Mouse (Mus musculus): ENCODE measurements around the gene Clcf1. TPM values are rescaled to one million over a fixed set of nuclear protein-coding genes. Genes with fewer than 3 reads are reported as not detected.
A peak's percentile ranks its signal among the peaks of the same experiment; 100 is the strongest.

The Clcf1 gene
- polyA plus RNA-seq, 1 experiment: not detected

GRCm38 (mm10) chr19:4191528-4192250 is 22.3 kb upstream of the Clcf1 start, which contains the start of gene Ppp1ca:
TSS of gene Ppp1ca (plus strand) at chr19:4192065.
- Histone ChIP-seq H3K9me3 (ENCODE audit: control insufficient read depth, low read length) (no peaks in the 10 kb centered on the region), H3K4me1 (ENCODE audit: control insufficient read depth) (peaks cover 49% of the 10 kb centered on the region)

GRCm38 (mm10) chr19:4192251-4192985 is 21.6 kb upstream of the Clcf1 start:
- TF ChIP-seq GATA1 (IDR thresholded peaks at IDR 0.05; ENCODE audit: low read length): no peak
- no peak for TF ChIP-seq TAL1 (IDR thresholded peaks at IDR 0.05; ENCODE audit: low read length)
- Histone ChIP-seq H3K4me1 (ENCODE audit: control insufficient read depth) (peaks cover 52% of the 10 kb centered on the region), H3K36me3 (ENCODE audit: control insufficient read depth) (peaks cover 45% of the 10 kb centered on the region), H3K27me3 (ENCODE audit: control insufficient read depth) (no peaks in the 10 kb centered on the region), H3K9me3 (ENCODE audit: control insufficient read depth, low read length) (no peaks in the 10 kb centered on the region), H3K4me3 (replicated peaks) (peak overlapping the region; percentile 86)

More at GRCm38 (mm10) chr19:4191528-4192250, 22.3 kb upstream of the Clcf1 start, which contains the start of gene Ppp1ca:
- peaks cover 38% of the 10 kb centered on the region for H3K36me3 ChIP-seq (ENCODE audit: control insufficient read depth)
- peak within 1 kb of the TSS; percentile 86 for H3K4me3 ChIP-seq (replicated peaks)
- H3K27me3 ChIP-seq (ENCODE audit: control insufficient read depth): no peaks in the 10 kb centered on the region
- TF ChIP-seq TAL1 (IDR thresholded peaks at IDR 0.05; ENCODE audit: low read length): no peak
- TF ChIP-seq GATA1 (IDR thresholded peaks at IDR 0.05; ENCODE audit: low read length): no peak

DNA sequence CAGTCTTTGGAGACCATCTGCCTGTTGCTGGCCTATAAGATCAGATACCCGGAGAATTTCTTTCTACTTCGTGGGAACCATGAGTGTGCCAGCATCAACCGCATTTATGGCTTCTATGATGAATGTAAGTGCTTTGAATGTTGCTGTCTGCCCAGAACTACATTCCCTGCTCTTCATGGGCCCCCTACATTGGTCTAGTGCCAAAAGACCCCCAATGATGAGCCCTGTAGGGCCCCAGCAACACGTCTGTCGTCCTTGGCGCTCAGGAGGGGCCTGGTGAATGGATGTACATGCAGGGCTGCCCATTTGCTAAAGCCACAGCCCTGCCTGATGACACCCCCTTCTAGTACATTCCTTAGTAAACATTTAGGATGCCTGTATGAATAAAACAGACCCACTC is 20.9 kb upstream of the Clcf1 start:
- no peaks in the 10 kb centered on the region for H3K27me3 ChIP-seq (ENCODE audit: control insufficient read depth)
- no peaks in the 10 kb centered on the region for H3K9me3 ChIP-seq (ENCODE audit: control insufficient read depth, low read length)
- TF ChIP-seq TAL1 (IDR thresholded peaks at IDR 0.05; ENCODE audit: low read length) (no peak), GATA1 (IDR thresholded peaks at IDR 0.05; ENCODE audit: low read length) (no peak)
- peak overlapping the region; percentile 86 for H3K4me3 ChIP-seq (replicated peaks)
- H3K4me1 ChIP-seq (ENCODE audit: control insufficient read depth): peaks cover 53% of the 10 kb centered on the region
- H3K36me3 ChIP-seq (ENCODE audit: control insufficient read depth): peaks cover 52% of the 10 kb centered on the region

DNA sequence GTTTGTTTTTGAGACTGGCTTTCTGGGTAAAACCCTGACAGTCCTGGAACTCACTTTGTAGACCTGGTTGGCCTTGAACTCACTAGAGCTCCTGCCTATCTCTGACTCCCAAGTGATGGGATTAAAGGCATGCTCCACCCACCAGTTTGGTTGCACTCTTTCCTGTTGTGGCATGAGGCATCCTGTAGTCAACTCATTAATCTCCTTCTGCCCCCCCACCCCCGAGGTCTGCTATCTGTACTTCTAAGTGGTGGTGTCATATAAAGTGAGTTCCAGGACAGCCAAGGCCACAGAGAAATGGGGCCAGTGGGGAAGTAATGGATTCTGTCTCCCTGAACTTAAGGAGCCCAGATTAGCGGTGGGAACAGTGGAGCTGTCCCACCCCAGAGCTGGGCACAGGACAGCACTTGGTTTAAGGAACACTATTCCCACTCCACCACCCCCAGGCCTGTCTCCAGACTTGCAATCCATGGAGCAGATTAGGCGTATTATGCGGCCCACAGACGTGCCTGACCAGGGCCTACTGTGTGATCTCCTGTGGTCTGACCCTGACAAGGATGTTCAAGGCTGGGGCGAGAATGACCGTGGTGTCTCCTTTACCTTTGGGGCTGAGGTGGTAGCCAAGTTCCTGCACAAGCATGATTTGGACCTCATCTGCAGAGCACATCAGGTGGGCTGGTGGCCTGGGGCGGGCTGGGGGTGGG is 19.9 kb upstream of the Clcf1 start:
- peaks cover 63% of the 10 kb centered on the region for H3K36me3 ChIP-seq (ENCODE audit: control insufficient read depth)
- H3K4me3 ChIP-seq (replicated peaks): no peak overlapping the region

DNA sequence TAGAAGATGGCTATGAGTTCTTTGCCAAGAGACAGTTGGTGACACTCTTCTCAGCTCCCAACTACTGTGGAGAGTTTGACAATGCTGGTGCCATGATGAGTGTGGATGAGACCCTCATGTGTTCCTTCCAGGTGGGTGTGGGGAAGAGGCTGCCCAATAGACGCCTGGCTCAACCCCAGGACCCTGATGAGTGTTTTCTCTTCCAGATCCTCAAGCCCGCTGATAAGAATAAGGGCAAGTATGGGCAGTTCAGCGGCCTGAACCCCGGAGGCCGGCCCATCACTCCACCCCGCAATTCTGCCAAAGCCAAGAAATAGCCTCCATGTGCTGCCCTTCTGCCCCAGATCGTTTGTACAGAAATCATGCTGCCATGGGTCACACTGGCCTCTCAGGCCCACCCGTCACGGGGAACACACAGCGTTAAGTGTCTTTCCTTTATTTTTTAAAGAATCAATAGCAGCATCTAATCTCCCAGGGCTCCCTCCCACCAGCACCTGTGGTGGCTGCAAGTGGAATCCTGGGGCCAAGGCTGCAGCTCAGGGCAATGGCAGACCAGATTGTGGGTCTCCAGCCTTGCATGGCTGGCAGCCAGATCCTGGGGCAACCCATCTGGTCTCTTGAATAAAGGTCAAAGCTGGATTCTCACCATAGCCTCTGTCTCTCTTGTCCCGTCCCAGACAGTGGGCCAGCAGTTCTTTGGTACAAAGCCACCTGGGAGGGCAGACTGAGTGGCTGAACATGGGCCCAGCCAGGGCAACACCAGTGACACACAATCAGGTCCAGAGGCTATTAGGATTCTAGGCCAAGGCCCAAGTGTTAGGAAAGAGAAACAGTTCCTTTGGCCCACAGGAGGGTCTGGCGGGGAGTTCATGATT is 19.0 kb upstream of the Clcf1 start:
- Histone ChIP-seq H3K27me3 (ENCODE audit: control insufficient read depth) (no peaks in the 10 kb centered on the region), H3K4me3 (replicated peaks) (no peak overlapping the region), H3K9me3 (ENCODE audit: control insufficient read depth, low read length) (no peaks in the 10 kb centered on the region), H3K4me1 (ENCODE audit: control insufficient read depth) (peaks cover 67% of the 10 kb centered on the region), H3K36me3 (ENCODE audit: control insufficient read depth) (peaks cover 71% of the 10 kb centered on the region)
- TF ChIP-seq GATA1 (IDR thresholded peaks at IDR 0.05; ENCODE audit: low read length): no peak
- no peak for TF ChIP-seq TAL1 (IDR thresholded peaks at IDR 0.05; ENCODE audit: low read length)

More for the DNA sequence above, 19.9 kb upstream of the Clcf1 start:
- H3K4me1 ChIP-seq (ENCODE audit: control insufficient read depth): peaks cover 58% of the 10 kb centered on the region
- H3K9me3 ChIP-seq (ENCODE audit: control insufficient read depth, low read length): no peaks in the 10 kb centered on the region
- TF ChIP-seq GATA1 (IDR thresholded peaks at IDR 0.05; ENCODE audit: low read length) (no peak), TAL1 (IDR thresholded peaks at IDR 0.05; ENCODE audit: low read length) (no peak)
- no peaks in the 10 kb centered on the region for H3K27me3 ChIP-seq (ENCODE audit: control insufficient read depth)

GRCm38 (mm10) chr19:4196048-4196447 is 18.0 kb upstream of the Clcf1 start:
- no peak overlapping the region for H3K4me3 ChIP-seq (replicated peaks)
- H3K9me3 ChIP-seq (ENCODE audit: control insufficient read depth, low read length): no peaks in the 10 kb centered on the region
- H3K4me1 ChIP-seq (ENCODE audit: control insufficient read depth): peaks cover 70% of the 10 kb centered on the region
- peaks cover 77% of the 10 kb centered on the region for H3K36me3 ChIP-seq (ENCODE audit: control insufficient read depth)
- TF ChIP-seq GATA1 (IDR thresholded peaks at IDR 0.05; ENCODE audit: low read length): no peak
- TF ChIP-seq TAL1 (IDR thresholded peaks at IDR 0.05; ENCODE audit: low read length): no peak
- no peaks in the 10 kb centered on the region for H3K27me3 ChIP-seq (ENCODE audit: control insufficient read depth)

- Histone ChIP-seq H3K4me3 (replicated peaks) (no peak overlapping the region), H3K27me3 (ENCODE audit: control insufficient read depth) (no peaks in the 10 kb centered on the region), H3K4me1 (ENCODE audit: control insufficient read depth) (peaks cover 70% of the 10 kb centered on the region), H3K9me3 (ENCODE audit: control insufficient read depth, low read length) (no peaks in the 10 kb centered on the region), H3K36me3 (ENCODE audit: control insufficient read depth) (peaks cover 77% of the 10 kb centered on the region)
- TF ChIP-seq TAL1 (IDR thresholded peaks at IDR 0.05; ENCODE audit: low read length): no peak
- no peak for TF ChIP-seq GATA1 (IDR thresholded peaks at IDR 0.05; ENCODE audit: low read length)
These were observed 17.5 kb upstream of the Clcf1 start for GRCm38 (mm10) chr19:4196548-4196947.

DNA sequence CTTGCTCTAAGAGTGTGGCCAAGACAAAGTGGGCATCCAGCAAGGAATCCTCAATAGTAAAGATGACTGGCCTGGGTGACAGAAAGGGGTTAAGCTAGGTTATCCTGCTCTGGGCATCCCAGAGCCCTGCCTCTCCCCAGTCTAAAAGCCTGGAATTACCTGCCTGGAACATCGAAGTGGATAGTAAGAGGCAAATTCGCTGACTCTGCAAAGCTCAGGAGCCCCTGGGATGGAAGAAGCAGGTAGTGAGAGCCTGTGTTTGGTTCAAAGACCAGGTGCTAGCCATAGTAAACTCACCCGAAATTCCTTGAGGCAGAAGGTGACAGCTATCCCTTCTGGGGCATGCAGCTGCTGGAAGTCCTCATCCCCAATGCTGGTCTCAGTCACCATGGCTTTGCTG is 16.9 kb upstream of the Clcf1 start:
- peaks cover 74% of the 10 kb centered on the region for H3K4me1 ChIP-seq (ENCODE audit: control insufficient read depth)
- TF ChIP-seq TAL1 (IDR thresholded peaks at IDR 0.05; ENCODE audit: low read length) (no peak), GATA1 (IDR thresholded peaks at IDR 0.05; ENCODE audit: low read length) (no peak)
- H3K36me3 ChIP-seq (ENCODE audit: control insufficient read depth): peaks cover 77% of the 10 kb centered on the region
- no peaks in the 10 kb centered on the region for H3K9me3 ChIP-seq (ENCODE audit: control insufficient read depth, low read length)
- peaks cover 3% of the 10 kb centered on the region for H3K27me3 ChIP-seq (ENCODE audit: control insufficient read depth)
- no peak overlapping the region for H3K4me3 ChIP-seq (replicated peaks)
